Mouse (Mus musculus) cerebellum, adult 11 months (tissue): Measurements from ENCODE around the gene Tspan4.

Source experiments
- DNase-seq: peaks from one replicate; pipeline ENCODE4 v3.0.0; 2022

The Tspan4 gene

GRCm38 (mm10) chr7:141510196-141510595 lies 35.2 kb downstream of the Tspan4 start:
- no peak for DNase-seq

GRCm38 (mm10) chr7:141510681-141511191 lies 35.7 kb downstream of the Tspan4 start:
- peak; percentile 62 for DNase-seq

DNA sequence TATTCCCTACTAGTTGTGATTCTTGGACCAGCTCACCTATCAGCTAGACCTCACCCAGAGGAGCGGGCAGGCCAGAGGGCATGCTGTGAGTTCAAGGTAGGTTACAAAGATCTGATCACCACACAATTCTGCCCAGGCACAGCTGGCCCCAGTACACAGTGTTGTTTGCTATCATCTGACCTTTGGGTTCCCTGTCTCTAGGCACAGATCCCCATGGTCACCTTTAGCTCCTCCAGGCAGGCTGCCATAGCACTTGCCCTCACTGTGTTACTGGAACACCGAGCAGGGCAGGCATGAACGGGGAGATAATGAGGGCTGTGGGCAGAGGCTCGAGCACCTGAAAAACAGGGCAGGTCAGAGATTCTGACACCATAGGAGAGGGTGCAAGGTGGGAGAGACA lies 42.6 kb downstream of the Tspan4 start:
- no peak for DNase-seq

DNA sequence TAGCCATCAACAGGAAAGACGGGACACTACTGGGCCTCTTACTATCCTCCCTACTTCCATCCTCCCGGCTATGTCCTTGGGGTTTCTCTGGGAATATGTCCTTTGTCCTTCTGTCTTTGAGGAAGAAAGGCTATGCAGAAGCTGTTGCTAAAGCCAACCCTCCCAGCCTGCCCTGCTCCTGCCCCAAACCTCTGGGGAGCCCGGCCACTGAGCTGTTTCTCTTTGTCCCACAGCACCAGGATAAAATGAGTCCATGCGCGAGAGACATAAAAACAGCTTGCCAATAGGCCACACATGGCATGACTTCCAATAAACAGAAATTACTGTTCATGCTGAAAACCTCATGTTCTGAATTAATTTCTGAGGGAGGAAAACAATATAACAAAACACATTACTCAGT lies 43.3 kb downstream of the Tspan4 start:
- DNase-seq = no peak

- no peak for DNase-seq
Measured at GRCm38 (mm10) chr7:141518926-141519325, 43.9 kb downstream of the Tspan4 start.

GRCm38 (mm10) chr7:141519795-141520194 lies 44.8 kb downstream of the Tspan4 start:
- no peak for DNase-seq

- DNase-seq = no peak
Measured at GRCm38 (mm10) chr7:141523007-141523406, 48.0 kb downstream of the Tspan4 start.

- no peak for DNase-seq
Measured at GRCm38 (mm10) chr7:141524271-141524670, 49.2 kb downstream of the Tspan4 start.

DNA sequence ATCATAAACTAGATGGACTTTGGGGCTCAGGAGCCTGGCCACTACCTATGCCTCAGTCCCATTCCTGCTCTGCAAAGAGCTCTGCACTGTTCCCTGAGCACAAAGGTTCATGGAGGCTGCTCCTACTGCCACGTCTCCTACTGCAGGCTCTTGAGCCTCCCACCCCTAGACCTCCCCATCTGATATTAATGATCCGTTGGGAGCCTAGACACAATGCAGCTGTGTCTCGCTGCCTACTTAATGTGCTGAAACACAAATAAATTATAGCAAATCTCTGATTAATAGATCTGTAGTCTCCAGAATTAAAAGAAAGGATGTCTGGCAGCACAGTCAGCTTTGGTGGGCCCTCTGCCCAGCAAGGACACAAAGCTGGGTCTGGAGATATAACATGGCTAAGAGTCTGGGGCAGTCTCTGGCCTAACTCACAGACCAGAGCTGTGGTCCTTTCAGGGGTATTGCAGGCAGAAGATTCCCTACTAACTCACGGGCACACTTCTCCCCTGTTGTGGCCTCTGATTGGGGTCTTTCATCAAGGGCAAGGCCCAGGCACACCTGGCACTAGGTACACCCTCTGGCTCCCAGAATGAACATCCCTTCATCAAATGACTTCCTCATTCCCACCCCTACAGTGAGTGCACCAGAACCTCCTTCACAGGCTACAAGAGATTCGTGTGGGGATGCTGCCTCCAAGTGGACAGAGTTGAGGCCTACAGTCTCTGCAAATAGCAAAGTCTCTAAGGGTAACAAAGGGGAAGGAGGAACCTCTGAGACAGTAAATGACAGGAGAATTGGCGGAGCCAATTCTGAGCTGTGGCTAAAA lies 49.9 kb downstream of the Tspan4 start:
- DNase-seq = peak; percentile 82

DNA sequence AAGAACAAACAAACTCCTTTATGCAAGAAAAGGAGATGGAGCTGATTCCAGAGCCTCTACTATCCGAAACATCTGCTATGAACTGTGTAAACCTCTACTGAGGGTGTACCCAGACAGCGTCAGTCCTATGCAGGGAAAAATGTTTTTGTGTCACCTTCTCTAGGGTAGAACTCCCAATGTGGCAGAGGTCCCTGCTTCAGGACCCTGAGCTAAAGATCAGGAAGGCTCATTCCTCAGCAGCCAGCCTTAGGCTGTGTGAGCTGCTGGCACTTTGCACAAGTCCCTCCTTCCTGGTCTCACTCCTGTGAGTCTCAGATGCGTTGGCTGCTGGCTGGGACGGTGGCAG lies 50.5 kb downstream of the Tspan4 start:
- no peak for DNase-seq

DNA sequence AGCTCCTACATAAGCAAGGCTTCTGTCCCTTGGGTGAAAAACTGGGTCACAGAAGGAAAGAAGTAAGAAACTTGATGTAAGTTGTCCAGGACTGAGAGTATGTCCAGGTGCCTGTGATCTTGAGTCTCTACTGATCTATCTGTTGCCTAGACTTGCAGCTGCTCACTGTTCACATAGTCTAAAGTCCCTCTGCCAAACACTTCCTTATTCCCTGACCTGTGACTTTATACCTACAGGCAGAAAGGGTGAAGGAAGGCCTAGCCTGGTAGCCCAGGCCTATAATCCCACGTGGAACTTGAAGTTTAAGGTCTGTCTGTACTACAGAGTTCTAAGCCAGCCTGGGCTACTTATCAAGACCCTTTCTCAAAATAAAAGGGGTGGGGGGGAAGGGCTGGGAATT lies 60.5 kb downstream of the Tspan4 start:
- no peak for DNase-seq

- peak; percentile 33 for DNase-seq
Measured at GRCm38 (mm10) chr7:141538852-141539555, 64.0 kb downstream of the Tspan4 start.

DNA sequence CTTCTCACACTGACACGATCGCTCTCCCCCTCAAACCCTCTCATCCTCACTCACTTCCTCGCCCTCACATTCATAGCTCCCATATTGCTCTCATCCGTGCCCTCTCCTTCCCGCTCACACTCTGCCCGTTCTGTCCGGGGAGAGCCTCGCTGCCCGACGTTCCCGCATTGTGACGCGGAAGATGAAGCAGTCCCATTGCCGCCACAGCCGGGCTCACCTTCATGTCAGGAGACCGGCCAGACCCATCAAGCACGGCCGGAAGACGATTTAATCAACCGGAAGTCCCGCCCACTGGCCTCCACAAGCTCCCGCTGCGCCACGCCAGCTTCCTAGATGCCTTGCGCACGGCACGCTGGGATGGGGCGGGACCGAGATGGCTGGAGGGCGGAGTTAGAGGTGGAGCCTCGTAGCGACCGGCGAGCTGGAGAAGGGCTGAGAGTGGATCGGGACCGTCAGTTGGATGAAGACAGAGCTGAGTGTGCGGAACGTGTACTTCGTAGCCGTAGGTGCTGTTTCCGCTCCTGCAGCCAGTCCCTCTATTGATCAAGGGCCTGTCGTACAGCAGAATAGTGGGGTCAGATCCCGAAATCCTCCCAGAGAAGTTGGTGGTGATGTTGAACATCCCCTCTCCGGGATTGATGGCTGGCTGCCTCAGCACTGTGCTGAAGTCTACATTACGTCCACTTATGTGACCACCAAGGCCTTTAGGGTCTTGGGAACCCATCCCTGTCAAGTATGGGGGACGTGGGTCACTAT lies 64.7 kb downstream of the Tspan4 start, which contains the start of gene Chid1:
Gene Chid1, minus strand, starts transcription at position 302 of the 756 bp plus-strand sequence.
- DNase-seq = peak; percentile 99

GRCm38 (mm10) chr7:141540312-141541081 lies 65.5 kb downstream of the Tspan4 start:
- DNase-seq = peak; percentile 90

- DNase-seq = no peak
Measured at GRCm38 (mm10) chr7:141541681-141542080, 66.6 kb downstream of the Tspan4 start.

DNA sequence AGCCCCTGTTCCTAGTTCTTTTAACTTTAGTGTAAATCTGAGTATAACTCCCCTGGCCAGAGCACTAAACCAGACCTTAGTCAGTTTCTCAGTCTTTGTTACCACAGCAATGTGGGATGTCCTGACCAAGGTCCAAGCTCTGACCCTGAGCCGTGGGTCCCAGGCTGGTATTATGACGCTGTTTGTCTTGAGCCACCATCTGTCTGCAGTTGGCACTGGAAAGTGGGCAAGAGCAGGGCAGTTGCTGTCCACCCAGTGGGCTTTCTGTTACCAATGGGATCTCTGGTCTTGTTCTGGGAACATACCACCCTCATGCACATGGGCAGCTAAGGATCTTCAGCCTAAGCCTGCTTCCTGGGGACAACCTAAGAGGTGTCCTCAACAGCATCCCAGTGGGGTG lies 67.5 kb downstream of the Tspan4 start:
- no peak for DNase-seq
